Mouse (Mus musculus): ENCODE data around the gene Helz. TPM values are rescaled to one million over a fixed set of nuclear protein-coding genes. Genes with fewer than 3 reads are reported as not detected.

The Helz gene
- total RNA-seq, 2 experiments from 2014 or later = 34.8 to 34.9 TPM

DNA sequence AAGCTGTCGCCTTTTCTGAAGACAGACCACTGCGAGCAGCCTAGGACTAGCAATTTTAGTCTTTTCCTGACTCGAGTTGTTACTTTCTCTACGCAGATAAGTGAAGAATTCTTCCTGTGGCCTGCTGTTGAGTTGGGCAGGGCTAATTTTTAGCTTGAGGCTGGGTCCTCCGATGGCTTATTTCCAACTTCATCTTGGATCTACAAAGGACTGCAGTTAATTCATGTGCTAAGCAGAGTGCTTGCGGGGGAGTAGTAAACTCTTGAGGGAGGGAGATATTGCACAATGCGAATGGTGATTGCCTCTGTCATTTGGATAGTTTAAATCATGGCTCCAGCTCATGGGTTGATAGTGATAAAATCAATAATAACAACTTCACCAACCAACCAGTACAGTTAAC, 103.7 kb downstream of the Helz start:
- DNase-seq (ENCODE audit: extremely low spot score in 1 of 2, low spot score in 2 of 2) = no peak
- intact Hi-C loops (cut with DNase I) = no loop called here

DNA sequence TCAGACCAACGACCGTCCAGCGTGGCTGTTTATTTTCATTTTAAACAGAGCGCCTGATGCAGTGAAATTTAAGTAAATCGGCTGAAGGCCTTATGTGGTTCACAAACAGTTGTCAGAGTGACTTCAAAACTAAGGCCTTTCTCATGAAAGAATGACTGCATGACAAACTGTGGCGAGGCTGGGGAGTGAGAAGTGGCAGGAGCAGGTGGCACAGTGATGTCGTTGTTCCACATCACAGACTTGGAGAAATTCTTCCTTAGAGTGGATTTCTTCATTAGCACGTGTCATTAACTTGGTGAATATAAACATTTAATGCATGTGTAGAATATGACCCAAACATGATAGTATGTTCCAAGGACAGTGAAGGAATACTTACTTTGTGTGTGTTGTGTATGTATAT, 104.4 kb downstream of the Helz start:
- intact Hi-C loops (cut with DNase I) = no loop called here
- no peak for DNase-seq (ENCODE audit: extremely low spot score in 1 of 2, low spot score in 2 of 2)

DNA sequence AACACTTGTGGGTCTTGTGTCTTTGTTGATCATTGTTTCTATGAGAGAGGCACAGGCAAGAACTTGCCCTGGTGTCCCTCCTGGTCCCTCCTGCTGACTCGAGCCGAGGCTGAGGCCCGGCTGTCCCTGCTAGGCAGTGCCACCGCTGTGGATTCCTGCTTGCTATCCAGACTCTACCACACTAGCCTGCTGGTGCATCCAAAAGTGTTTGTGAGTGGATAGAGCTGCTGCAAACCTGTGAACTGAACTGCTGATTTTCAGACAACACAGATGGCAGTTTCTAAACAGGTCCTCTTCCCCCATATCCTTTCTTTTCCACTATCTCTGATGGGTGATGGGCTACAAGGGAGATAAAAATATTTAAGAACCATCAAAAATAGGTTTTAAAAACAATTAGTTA, 107.8 kb downstream of the Helz start:
- intact Hi-C loops (cut with DNase I) = no loop called here
- no peak for DNase-seq (ENCODE audit: extremely low spot score in 1 of 2, low spot score in 2 of 2)

GRCm38 (mm10) chr11:107657117-107657516, 109.4 kb downstream of the Helz start:
- no peak for DNase-seq (ENCODE audit: extremely low spot score in 1 of 2, low spot score in 2 of 2)
- intact Hi-C loops (cut with DNase I) = no loop called here

DNA sequence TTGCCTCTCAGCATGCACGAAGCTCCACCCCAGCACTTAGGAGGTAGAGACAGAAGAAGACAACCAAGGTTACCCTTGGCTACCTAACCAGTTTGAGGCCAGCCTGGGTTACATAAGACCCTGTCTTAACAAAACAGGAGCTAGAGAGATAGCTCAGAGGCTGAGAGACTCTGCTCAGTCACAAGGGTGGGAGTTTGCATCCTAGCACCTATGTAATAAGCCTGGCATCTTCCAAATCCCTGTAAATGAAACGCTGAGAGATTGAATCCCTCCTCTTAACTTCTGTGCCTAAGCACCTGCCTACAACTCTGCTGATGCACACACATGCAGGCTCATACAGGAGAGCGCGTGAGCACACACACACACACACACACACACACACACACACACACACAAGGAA, 112.7 kb downstream of the Helz start:
- DNase-seq (ENCODE audit: extremely low spot score in 1 of 2, low spot score in 2 of 2) = no peak
- intact Hi-C loops (cut with DNase I) = no loop called here

DNA sequence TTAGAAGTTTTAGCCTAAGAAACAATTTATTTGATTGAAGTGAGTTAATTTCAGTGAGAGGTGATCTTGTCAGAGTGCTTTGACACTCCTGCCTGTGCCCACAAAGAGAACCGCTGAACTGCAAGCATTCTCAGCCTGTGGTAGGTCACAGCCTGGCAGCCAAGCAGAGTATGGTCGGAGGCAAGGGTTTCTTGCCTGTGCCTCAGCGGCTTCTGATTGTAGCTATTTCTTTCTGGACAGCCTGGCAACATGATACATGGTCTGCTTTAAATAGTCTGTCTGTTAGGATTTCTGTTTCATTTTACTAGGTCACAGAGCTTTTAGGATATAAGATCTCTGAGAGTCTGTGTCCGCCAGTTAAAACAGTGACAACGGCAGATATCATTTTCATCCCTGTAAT, 114.9 kb downstream of the Helz start:
- intact Hi-C loops (cut with DNase I) = no loop called here
- DNase-seq (ENCODE audit: extremely low spot score in 1 of 2, low spot score in 2 of 2) = no peak

- DNase-seq (ENCODE audit: extremely low spot score in 1 of 2, low spot score in 2 of 2) = no peak
- intact Hi-C loops (cut with DNase I) = no loop called here
Observed at GRCm38 (mm10) chr11:107667542-107667941, 119.8 kb downstream of the Helz start.

DNA sequence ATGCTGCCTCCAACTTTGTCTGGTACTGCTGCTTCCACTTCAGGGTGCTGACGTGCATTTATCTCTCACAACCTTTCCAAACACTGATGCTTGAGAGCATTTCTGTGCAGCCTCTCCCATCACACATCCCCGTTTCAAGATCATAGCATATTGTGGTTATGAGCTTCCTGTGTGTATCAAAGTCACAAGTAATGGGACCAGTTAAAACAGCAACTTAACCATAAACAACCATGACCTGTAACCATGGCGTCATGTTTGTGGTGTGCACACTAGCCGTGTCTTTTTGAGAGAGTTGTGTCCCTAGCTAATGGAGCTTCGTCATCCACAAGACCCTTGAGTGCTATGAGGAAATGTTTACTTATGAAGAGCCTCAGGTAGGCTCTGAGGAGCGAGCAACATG, 120.5 kb downstream of the Helz start:
- no peak for DNase-seq (ENCODE audit: extremely low spot score in 1 of 2, low spot score in 2 of 2)
- intact Hi-C loops (cut with DNase I) = no loop called here

DNA sequence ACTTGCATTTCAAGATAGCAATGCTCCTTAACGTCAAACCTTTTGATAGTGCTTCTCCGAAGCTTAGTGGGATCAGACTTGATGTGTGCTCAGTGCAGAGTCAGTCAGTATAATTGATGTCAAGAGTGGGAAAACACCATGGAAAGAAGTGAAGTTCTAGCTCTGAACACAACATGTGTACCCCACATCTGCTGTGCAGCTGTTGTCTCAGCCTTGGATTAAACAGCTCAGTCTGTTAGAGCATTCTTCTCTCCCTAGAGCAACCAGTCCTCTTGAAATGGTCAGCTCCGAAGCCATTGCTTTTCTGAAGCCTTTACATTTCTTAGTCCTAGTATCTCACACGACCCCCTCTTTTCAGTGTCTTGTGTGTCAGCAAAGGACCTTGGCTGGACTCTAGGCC, 121.2 kb downstream of the Helz start:
- intact Hi-C loops (cut with DNase I) = no loop called here

DNA sequence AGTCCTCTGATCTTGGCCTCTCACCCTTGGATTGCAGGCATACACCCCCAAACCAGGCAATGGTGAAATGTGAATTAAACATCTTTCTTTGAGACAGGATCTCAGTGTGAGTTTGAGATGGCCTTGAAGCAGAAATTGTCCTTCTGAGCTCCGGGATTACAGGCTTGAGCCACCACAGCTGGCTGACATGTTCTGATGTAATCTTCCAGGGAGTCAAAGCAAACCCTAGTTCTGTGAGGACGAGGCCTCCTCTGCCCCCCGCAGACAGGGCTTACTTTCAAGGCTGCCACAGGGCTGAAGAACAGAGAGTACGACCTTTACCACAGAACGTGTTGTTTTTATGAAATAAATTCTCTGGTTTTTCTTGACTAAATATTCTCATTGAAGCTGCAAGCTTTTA, 126.3 kb downstream of the Helz start:
- intact Hi-C loops (cut with DNase I) = no loop called here
- DNase-seq (ENCODE audit: extremely low spot score in 1 of 2, low spot score in 2 of 2) = no peak

More for the DNA sequence above, 121.2 kb downstream of the Helz start:
- no peak for DNase-seq (ENCODE audit: extremely low spot score in 1 of 2, low spot score in 2 of 2)

GRCm38 (mm10) chr11:107674601-107675000, 126.9 kb downstream of the Helz start:
- DNase-seq (ENCODE audit: extremely low spot score in 1 of 2, low spot score in 2 of 2) = no peak
- intact Hi-C loops (cut with DNase I) = no loop called here

DNA sequence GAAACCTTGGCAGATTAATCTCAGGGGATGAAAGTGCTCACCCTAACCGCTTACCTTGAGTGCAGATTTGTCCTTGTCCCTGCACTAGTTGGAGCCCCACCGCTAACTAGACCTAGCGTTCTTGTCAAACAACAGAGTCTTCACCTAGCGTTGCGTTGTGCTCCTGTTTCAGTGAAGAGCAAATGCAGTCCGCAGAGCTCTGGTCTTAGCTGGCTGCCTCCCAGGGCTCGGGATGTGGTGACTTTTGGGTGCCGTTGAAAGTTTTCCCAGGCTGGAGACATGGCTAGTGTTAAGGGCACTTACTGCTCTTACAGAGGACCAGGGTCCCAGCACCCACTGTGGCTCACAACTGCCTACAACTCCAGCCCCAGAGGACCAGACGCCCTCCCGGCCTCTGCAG, 127.5 kb downstream of the Helz start:
- no peak for DNase-seq (ENCODE audit: extremely low spot score in 1 of 2, low spot score in 2 of 2)
- intact Hi-C loops (cut with DNase I) = no loop called here

DNA sequence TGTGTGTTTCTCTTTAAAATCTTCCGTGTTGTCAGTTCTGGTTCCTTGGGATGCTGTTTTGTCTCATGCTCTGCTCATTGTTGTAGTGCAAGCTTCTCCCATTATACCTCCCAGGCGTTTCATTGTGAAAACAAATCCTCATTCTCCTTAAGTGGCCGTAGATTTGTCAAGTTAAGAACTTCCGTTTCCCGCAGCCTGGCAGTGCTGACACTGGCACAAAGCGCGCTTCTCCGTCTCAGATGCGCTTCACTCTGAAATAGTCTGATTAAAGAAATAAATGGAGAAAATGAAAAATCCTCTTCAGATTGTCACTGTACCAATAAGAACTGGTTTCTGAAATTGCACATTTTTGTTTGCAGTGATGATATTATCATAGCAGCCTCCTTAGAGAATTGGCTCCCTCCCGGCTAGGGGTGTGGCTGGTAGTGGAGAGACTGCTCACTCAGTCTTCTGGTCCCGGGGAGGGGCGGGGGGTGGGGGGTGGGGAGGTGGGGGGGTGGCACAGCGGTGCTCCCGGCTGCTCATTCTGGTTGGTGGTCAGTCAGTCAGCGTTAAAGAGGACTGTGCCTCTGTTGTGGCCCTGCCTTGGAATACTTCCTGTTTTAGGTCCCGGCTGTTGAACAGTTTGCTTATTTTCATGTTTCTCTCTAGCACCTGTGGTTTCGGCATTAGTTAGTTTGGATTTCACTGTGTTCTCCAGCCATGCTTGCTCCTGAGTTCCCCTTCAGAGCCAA, 128.6 kb downstream of the Helz start:
- intact Hi-C loops (cut with DNase I) = no loop called here
- DNase-seq (ENCODE audit: extremely low spot score in 1 of 2, low spot score in 2 of 2) = no peak

GRCm38 (mm10) chr11:107682694-107683355, 135.1 kb downstream of the Helz start:
- intact Hi-C loops (cut with DNase I) = no loop called here
- no peak for DNase-seq (ENCODE audit: extremely low spot score in 1 of 2, low spot score in 2 of 2)

GRCm38 (mm10) chr11:107683544-107684465, 136.1 kb downstream of the Helz start:
- intact Hi-C loops (cut with DNase I) = no loop called here
- no peak for DNase-seq (ENCODE audit: extremely low spot score in 1 of 2, low spot score in 2 of 2)

DNA sequence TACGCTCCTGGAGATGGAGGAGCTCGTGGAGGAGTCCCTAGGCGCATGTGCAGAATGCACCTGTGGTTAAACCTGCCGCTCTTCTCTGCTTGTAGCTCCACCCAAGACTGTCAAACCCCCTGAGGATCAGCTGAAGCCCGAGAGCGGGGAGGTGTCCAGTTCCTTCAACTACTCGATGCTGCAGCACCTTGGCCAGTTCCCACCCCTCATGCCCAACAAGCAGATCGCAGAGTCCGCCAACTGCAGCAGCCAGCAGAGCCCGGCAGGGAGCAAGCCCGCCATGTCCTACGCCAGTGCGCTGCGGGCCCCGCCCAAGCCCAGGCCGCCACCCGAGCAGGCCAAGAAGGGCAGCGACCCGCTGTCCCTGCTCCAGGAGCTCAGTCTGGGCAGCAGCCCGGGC, 138.6 kb downstream of the Helz start:
- DNase-seq (ENCODE audit: extremely low spot score in 1 of 2, low spot score in 2 of 2) = no peak
- intact Hi-C loops (cut with DNase I) = no loop called here

DNA sequence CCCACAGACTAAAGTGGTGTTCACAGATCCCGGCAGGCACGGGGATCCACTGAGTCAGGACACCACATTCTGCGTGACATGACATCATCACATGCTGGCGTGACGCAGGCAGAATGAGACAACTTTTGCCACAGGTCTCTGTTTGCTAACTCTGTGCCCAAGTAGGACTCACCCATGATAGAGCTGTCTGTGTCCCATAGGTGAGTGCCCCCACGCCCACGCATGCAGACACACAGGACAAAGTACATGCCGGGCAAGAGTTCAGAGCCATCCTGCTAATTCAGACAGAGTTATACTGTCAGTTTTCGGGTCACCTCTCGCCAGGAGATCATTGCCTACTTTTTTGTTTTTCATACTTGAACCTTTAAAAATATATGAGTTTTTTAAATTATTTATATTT, 140.8 kb downstream of the Helz start:
- intact Hi-C loops (cut with DNase I) = no loop called here
- DNase-seq (ENCODE audit: extremely low spot score in 1 of 2, low spot score in 2 of 2) = no peak

GRCm38 (mm10) chr11:107691569-107691968, 143.8 kb downstream of the Helz start:
- DNase-seq (ENCODE audit: extremely low spot score in 1 of 2, low spot score in 2 of 2) = no peak
- intact Hi-C loops (cut with DNase I) = no loop called here

GRCm38 (mm10) chr11:107693338-107693737, 145.6 kb downstream of the Helz start:
- intact Hi-C loops (cut with DNase I) = no loop called here
- DNase-seq (ENCODE audit: extremely low spot score in 1 of 2, low spot score in 2 of 2) = no peak

- DNase-seq (ENCODE audit: extremely low spot score in 1 of 2, low spot score in 2 of 2) = no peak
- intact Hi-C loops (cut with DNase I) = no loop called here
Observed at GRCm38 (mm10) chr11:107699967-107700366, 152.2 kb downstream of the Helz start.

Data from left cerebral cortex, postnatal 10 days (tissue).